Mouse (Mus musculus) hindbrain, embryonic 15.5 days (tissue): ENCODE measurements at regions not wholly inside any gene's neighbourhood (a gene's known extent, or its start where the extent isn't known, plus 50 kb on each side); places are given as distances from the start of the nearest gene placed in this dataset.

ENCODE experiments used
- ATAC-seq: fragments of 200-750 bp; cut with Nextera tagmentation; 2 replicates; pipeline ENCODE4 v1.8.0; 2017; ENCODE audit warnings: low read depth, moderate number of reproducible peaks, moderate TSS enrichment; ENCODE audit not compliant: low FRiP score
- H3K27ac ChIP-seq: fragments of 300-500 bp; sonication (generic); replicated peaks from 2 replicates; pipeline ENCODE4 v1.5.1; 2015; ENCODE audit warnings: mild to moderate bottlenecking, inconsistent platforms
- H3K27me3 ChIP-seq: fragments of 300-500 bp; sonication (generic); 2 replicates; pipeline ENCODE4 v1.6.1; 2015; ENCODE audit warnings: control low read depth, inconsistent platforms
- H3K36me3 ChIP-seq: fragments of 300-500 bp; sonication (generic); 2 replicates; pipeline ENCODE4 v1.6.1; 2015; ENCODE audit warnings: control low read depth, inconsistent platforms
- H3K4me1 ChIP-seq: fragments of 300-500 bp; sonication (generic); replicated peaks from 2 replicates; pipeline ENCODE4 v1.6.1; 2015; ENCODE audit warnings: control low read depth, inconsistent platforms
- H3K4me2 ChIP-seq: fragments of 300-500 bp; sonication (generic); 2 replicates; pipeline ENCODE4 v1.6.1; 2015; ENCODE audit warnings: moderate library complexity, mild to moderate bottlenecking, inconsistent platforms
- H3K4me3 ChIP-seq: fragments of 300-500 bp; sonication (generic); 2 replicates; pipeline ENCODE4 v1.5.1; 2015; ENCODE audit warnings: mild to moderate bottlenecking, inconsistent platforms
- H3K9ac ChIP-seq: fragments of 300-500 bp; sonication (generic); 2 replicates; pipeline ENCODE4 v1.6.1; 2015; ENCODE audit warnings: inconsistent platforms
- H3K9me3 ChIP-seq: fragments of 300-500 bp; sonication (generic); 2 replicates; pipeline ENCODE4 v1.6.1; 2016; ENCODE audit warnings: control low read depth, inconsistent platforms
- WGBS: fragments of 180-500 bp; shearing (Covaris S2); methylation state at CpG from one replicate; pipeline ENCODE4 v1.1.7; 2015; 5-methylcytosine and 5-hydroxymethylcytosine counted together

GRCm38 (mm10) chr12:25182680-25183079 is 85.7 kb upstream of the Id2 start:
- Histone ChIP-seq H3K4me3 (no peak overlapping the region), H3K27me3 (no peaks in the 10 kb centered on the region), H3K36me3 (no peaks in the 10 kb centered on the region), H3K4me2 (no peak overlapping the region), H3K27ac (no peak overlapping the region), H3K9me3 (no peaks in the 10 kb centered on the region), H3K9ac (no peak overlapping the region), H3K4me1 (no peaks in the 10 kb centered on the region)
- ATAC-seq, result no peak
- 95% methylated on average over 4 of the region's 4 CpGs for WGBS

- ATAC-seq, result no peak
- Histone ChIP-seq H3K4me1 (no peaks in the 10 kb centered on the region), H3K27me3 (no peaks in the 10 kb centered on the region), H3K9me3 (no peaks in the 10 kb centered on the region), H3K4me2 (no peak overlapping the region), H3K9ac (no peak overlapping the region), H3K36me3 (no peaks in the 10 kb centered on the region), H3K27ac (no peak overlapping the region), H3K4me3 (no peak overlapping the region)
- 86% methylated on average over 8 of the region's 8 CpGs for WGBS
These were observed 84.4 kb upstream of the Id2 start for GRCm38 (mm10) chr12:25181317-25181716.

GRCm38 (mm10) chr12:25180861-25181260 is 83.9 kb upstream of the Id2 start:
- no peak overlapping the region for H3K27ac ChIP-seq
- no peak overlapping the region for H3K9ac ChIP-seq
- no peak overlapping the region for H3K4me2 ChIP-seq
- no peak for ATAC-seq
- H3K27me3 ChIP-seq, result no peaks in the 10 kb centered on the region
- no peaks in the 10 kb centered on the region for H3K9me3 ChIP-seq
- 80% methylated on average over 1 of the region's 1 CpGs for WGBS
- no peaks in the 10 kb centered on the region for H3K4me1 ChIP-seq
- H3K36me3 ChIP-seq, result no peaks in the 10 kb centered on the region
- no peak overlapping the region for H3K4me3 ChIP-seq

- no peak for ATAC-seq
- Histone ChIP-seq H3K27me3 (no peaks in the 10 kb centered on the region), H3K36me3 (no peaks in the 10 kb centered on the region), H3K9me3 (no peaks in the 10 kb centered on the region), H3K4me2 (no peak overlapping the region), H3K4me1 (no peaks in the 10 kb centered on the region), H3K4me3 (no peak overlapping the region), H3K27ac (no peak overlapping the region), H3K9ac (no peak overlapping the region)
- 42% methylated on average over 3 of the region's 3 CpGs for WGBS
These were observed 83.3 kb upstream of the Id2 start for GRCm38 (mm10) chr12:25180289-25180688.

DNA sequence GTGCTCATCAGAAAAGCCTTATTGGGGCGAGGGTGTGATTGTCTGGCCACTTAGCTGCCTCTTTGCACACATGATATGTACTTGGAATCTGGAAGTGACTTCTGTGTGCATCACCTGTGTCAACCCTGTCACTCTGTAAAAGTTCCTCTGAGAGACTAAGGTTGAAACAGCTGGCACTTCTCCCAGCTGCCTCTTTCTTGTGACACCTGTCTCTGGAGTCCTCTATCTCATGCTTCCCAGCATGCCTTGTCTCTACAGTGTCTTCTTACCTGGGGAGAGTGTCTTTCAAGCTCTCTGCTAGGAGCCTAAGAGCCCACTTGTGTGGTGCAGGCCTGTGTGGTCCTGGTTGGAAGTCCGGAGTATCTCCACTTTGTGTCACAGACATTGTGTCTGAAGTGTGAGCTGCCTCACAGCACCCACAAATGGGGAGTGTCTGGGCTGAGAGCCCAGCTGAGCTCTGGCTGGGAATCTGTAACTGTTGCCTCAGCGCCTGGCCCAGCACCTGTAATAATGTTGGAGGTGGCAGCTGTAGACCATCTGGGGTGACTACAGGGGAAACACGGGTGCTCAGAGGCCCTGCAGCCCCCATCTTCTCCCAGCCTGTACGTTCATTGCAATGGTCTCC is 81.7 kb upstream of the Id2 start:
- WGBS, result 81% methylated on average over 5 of the region's 5 CpGs
- H3K36me3 ChIP-seq, result no peaks in the 10 kb centered on the region
- H3K27ac ChIP-seq, result no peak overlapping the region
- H3K9ac ChIP-seq, result no peak overlapping the region
- no peak overlapping the region for H3K4me3 ChIP-seq
- no peaks in the 10 kb centered on the region for H3K27me3 ChIP-seq
- H3K4me2 ChIP-seq, result no peak overlapping the region
- ATAC-seq, result no peak
- no peaks in the 10 kb centered on the region for H3K4me1 ChIP-seq
- no peaks in the 10 kb centered on the region for H3K9me3 ChIP-seq

DNA sequence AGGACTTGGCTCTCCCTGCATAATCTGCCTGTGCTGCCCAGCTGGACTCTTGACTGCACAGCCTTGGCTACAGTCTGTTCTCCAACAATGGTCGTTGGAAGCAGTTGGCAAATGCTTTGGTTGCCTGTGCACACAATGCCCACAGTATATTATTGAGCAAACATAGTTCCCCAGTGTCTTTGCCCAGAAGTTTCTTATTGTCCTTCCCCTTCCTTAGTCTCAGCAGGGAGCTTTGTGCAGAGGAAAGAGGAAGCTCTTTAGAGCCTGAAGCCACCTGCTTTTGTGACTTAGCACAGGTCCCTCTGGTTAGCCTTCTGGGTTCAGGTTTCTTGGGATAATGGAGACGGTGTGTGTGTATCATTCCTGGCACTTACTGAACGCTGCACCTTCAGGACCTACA is 80.9 kb upstream of the Id2 start:
- Histone ChIP-seq H3K36me3 (no peaks in the 10 kb centered on the region), H3K4me3 (no peak overlapping the region), H3K27me3 (no peaks in the 10 kb centered on the region), H3K4me2 (no peak overlapping the region), H3K27ac (no peak overlapping the region), H3K9ac (no peak overlapping the region), H3K9me3 (no peaks in the 10 kb centered on the region), H3K4me1 (no peaks in the 10 kb centered on the region)
- 74% methylated on average over 3 of the region's 3 CpGs for WGBS
- no peak for ATAC-seq

GRCm38 (mm10) chr12:25176565-25176964 is 79.6 kb upstream of the Id2 start:
- no peak for ATAC-seq
- no peaks in the 10 kb centered on the region for H3K36me3 ChIP-seq
- no peak overlapping the region for H3K4me2 ChIP-seq
- H3K4me1 ChIP-seq, result no peaks in the 10 kb centered on the region
- no peak overlapping the region for H3K9ac ChIP-seq
- no peak overlapping the region for H3K27ac ChIP-seq
- H3K27me3 ChIP-seq, result no peaks in the 10 kb centered on the region
- WGBS, result 93% methylated on average over 3 of the region's 3 CpGs
- H3K4me3 ChIP-seq, result no peak overlapping the region
- no peaks in the 10 kb centered on the region for H3K9me3 ChIP-seq

DNA sequence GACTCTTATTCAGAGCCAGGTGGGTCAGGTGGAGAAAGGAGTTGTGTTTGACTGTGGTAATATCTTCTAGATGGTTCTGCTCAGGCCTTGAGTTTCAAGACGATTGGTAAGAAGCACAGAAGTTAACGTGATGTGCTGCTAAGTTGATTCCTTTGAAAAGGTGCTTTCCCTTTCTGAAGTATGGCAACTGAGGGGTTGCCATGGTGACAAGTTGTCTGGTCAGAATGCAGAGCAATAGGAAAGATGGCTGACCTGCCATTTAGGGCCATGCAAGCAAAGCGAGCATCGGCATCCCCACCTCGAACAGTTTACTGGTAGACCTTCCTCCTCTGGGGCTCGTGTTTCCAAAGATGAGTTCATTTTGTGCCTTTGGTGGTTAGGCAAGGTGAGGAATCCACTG is 76.1 kb upstream of the Id2 start:
- Histone ChIP-seq H3K4me2 (no peak overlapping the region), H3K27me3 (no peaks in the 10 kb centered on the region), H3K36me3 (no peaks in the 10 kb centered on the region), H3K4me1 (no peaks in the 10 kb centered on the region), H3K9ac (no peak overlapping the region), H3K27ac (no peak overlapping the region), H3K9me3 (no peaks in the 10 kb centered on the region), H3K4me3 (no peak overlapping the region)
- 67% methylated on average over 6 of the region's 6 CpGs for WGBS
- no peak for ATAC-seq

DNA sequence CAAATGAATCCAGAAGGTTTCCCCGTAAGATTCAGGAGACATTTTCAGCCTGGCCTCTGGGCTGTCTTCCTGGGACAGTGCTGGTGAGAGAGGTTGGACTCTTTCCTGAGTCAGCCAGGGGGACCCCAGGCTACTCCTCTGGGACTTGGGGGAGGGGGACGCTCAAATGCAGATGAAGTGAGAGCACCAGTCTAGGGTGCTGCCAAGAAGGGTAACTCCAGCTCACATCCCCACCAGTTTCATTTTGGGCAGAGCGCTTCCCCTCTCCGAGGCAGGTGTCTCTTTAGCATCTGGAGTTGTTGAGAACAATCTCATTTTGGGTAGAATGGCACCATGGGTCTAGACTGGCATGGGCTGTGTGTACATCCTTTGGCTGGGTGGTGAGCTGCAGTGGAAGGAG is 75.5 kb upstream of the Id2 start:
- H3K4me2 ChIP-seq, result no peak overlapping the region
- no peaks in the 10 kb centered on the region for H3K4me1 ChIP-seq
- H3K9ac ChIP-seq, result no peak overlapping the region
- ATAC-seq, result no peak
- H3K4me3 ChIP-seq, result no peak overlapping the region
- H3K27ac ChIP-seq, result no peak overlapping the region
- no peaks in the 10 kb centered on the region for H3K27me3 ChIP-seq
- 91% methylated on average over 4 of the region's 4 CpGs for WGBS
- no peaks in the 10 kb centered on the region for H3K36me3 ChIP-seq
- no peaks in the 10 kb centered on the region for H3K9me3 ChIP-seq

- H3K4me3 ChIP-seq, result no peak overlapping the region
- H3K9ac ChIP-seq, result no peak overlapping the region
- 93% methylated on average over 3 of the region's 3 CpGs for WGBS
- H3K27me3 ChIP-seq, result no peaks in the 10 kb centered on the region
- no peaks in the 10 kb centered on the region for H3K9me3 ChIP-seq
- no peak for ATAC-seq
- H3K36me3 ChIP-seq, result no peaks in the 10 kb centered on the region
- H3K4me2 ChIP-seq, result no peak overlapping the region
- no peaks in the 10 kb centered on the region for H3K4me1 ChIP-seq
- H3K27ac ChIP-seq, result no peak overlapping the region
These were observed 72.7 kb upstream of the Id2 start for GRCm38 (mm10) chr12:25169611-25170010.

DNA sequence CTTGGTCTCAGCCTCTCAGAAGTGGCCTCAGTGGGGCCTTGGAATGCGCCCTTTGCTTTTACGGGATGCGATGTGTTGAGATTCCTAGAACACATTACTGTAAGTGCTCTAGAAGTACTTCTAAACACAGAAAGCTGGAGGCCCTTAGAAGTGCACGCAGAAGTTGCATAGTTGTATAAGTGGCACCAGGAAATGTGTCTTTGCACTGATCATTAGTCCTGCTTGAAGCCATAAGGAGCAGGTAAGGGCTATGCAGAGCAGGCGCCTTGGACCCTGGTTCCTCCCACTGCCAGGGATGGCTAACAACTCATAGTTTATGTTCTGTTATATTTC is 71.2 kb upstream of the Id2 start:
- no peak for ATAC-seq

GRCm38 (mm10) chr12:25167504-25168212 is 70.7 kb upstream of the Id2 start:
- Histone ChIP-seq H3K9ac (no peak overlapping the region), H3K27me3 (no peaks in the 10 kb centered on the region), H3K9me3 (no peaks in the 10 kb centered on the region), H3K36me3 (no peaks in the 10 kb centered on the region), H3K4me1 (peaks cover 9% of the 10 kb centered on the region; the same call in 1 of the 2 replicates), H3K4me3 (no peak overlapping the region), H3K4me2 (no peak overlapping the region), H3K27ac (no peak overlapping the region)
- ATAC-seq, result no peak
- WGBS, result 68% methylated on average over 12 of the region's 12 CpGs

More for the DNA sequence above, 71.2 kb upstream of the Id2 start:
- no peak overlapping the region for H3K27ac ChIP-seq
- peaks cover 8% of the 10 kb centered on the region; the same call in 1 of the 2 replicates for H3K4me1 ChIP-seq
- 95% methylated on average over 5 of the region's 5 CpGs for WGBS
- no peaks in the 10 kb centered on the region for H3K27me3 ChIP-seq
- no peaks in the 10 kb centered on the region for H3K9me3 ChIP-seq
- H3K4me3 ChIP-seq, result no peak overlapping the region
- H3K9ac ChIP-seq, result no peak overlapping the region
- H3K4me2 ChIP-seq, result no peak overlapping the region
- no peaks in the 10 kb centered on the region for H3K36me3 ChIP-seq

GRCm38 (mm10) chr12:25166525-25166924 is 69.6 kb upstream of the Id2 start:
- no peak overlapping the region for H3K4me3 ChIP-seq
- no peak overlapping the region for H3K4me2 ChIP-seq
- no peaks in the 10 kb centered on the region for H3K36me3 ChIP-seq
- ATAC-seq, result no peak
- H3K9ac ChIP-seq, result no peak overlapping the region
- H3K27me3 ChIP-seq, result no peaks in the 10 kb centered on the region
- 76% methylated on average over 2 of the region's 2 CpGs for WGBS
- no peaks in the 10 kb centered on the region for H3K9me3 ChIP-seq
- no peak overlapping the region for H3K27ac ChIP-seq
- H3K4me1 ChIP-seq, result peaks cover 16% of the 10 kb centered on the region; the same call in 1 of the 2 replicates
